Mouse (Mus musculus): Measurements from ENCODE around the gene Tmed4.

GRCm38 (mm10) chr11:6293601-6294000 lies 18.9 kb upstream of the Tmed4 start:
- TF ChIP-seq POLR2A (IDR thresholded peaks at IDR 0.05; ENCODE audit: borderline replicate concordance, low read depth, low read length): no peak
- no peak for TF ChIP-seq CTCF (IDR thresholded peaks at IDR 0.05; ENCODE audit: low read depth, low read length)

Data from bone marrow macrophage, adult 2 months (primary cell).